Mouse (Mus musculus) midbrain, embryonic 10.5 days (tissue): Measurements from ENCODE around the gene Grm4. TPM values are rescaled to one million over a fixed set of nuclear protein-coding genes. Genes with fewer than 3 reads are reported as not detected.

Experiments
- DNase-seq: peaks from one replicate; pipeline ENCODE4 v3.0.0-alpha.2; 2017; ENCODE audit warnings: low spot score
- H3K27ac ChIP-seq: fragments of 300-500 bp; sonication (generic); replicated peaks from 2 replicates; pipeline ENCODE4 v1.5.1; 2016; ENCODE audit warnings: mild to moderate bottlenecking
- H3K27me3 ChIP-seq: fragments of 300-500 bp; sonication (generic); 2 replicates; pipeline ENCODE4 v1.6.1; 2016; ENCODE audit warnings: low read depth, mild to moderate bottlenecking; ENCODE audit not compliant: poor library complexity, severe bottlenecking
- H3K36me3 ChIP-seq: fragments of 300-500 bp; sonication (generic); 2 replicates; pipeline ENCODE4 v1.6.1; 2016; ENCODE audit warnings: mild to moderate bottlenecking, moderate library complexity
- H3K4me1 ChIP-seq: fragments of 300-500 bp; sonication (generic); 2 replicates; pipeline ENCODE4 v1.6.1; 2016
- H3K4me3 ChIP-seq: fragments of 300-500 bp; sonication (generic); 2 replicates; pipeline ENCODE4 v1.5.1; 2016; ENCODE audit warnings: mild to moderate bottlenecking, moderate library complexity
- H3K9me3 ChIP-seq: fragments of 300-500 bp; sonication (generic); replicated peaks from 2 replicates; pipeline ENCODE4 v1.6.1; 2016; ENCODE audit warnings: mild to moderate bottlenecking
- WGBS: fragments of 180-500 bp; shearing (Covaris S2); methylation state at CpG from one replicate; pipeline ENCODE4 v1.1.7; 2016; 5-methylcytosine and 5-hydroxymethylcytosine counted together
- polyA plus RNA-seq: library from polyadenylated mRNA; unstranded; fragments of >200 nt; fragmentation: Nextera tagmentation; extraction: Ambion mirVana; gene quantifications from 2 replicates; pipeline ENCODE4 v1.2.1, GENCODE M21; 2016

Gene Grm4
- polyA plus RNA-seq, 1 experiment from 2014 or later, result 2.8 TPM

DNA sequence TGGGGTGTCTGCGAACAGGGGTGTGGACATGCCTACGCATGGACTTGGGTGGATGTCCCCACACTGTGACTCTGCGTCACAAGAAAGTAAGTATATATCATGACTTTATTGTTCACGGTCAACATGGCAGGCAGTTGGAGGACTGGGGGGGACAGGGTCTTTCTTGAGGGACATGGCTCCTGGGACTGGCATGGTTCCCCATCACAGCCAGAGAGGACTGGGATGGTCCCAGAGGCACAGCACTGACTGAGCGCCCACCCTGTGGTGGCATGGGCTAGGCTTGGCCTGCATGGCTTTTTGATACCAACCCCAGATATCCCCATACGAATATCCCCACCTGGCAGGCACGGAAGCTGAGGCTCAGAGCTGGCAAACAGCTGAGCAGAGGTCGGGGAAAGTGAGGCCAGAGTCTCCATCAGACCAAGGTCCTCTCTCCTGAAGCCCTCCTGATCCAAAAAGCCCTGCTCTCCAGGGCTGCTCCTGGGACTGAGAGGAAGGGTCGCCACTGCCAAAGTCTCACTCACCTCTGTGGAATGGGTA lies 64.1 kb downstream of the Grm4 start:
- 82% methylated on average over 9 of the region's 9 CpGs for whole genome bisulfite sequencing
- no peaks in the 10 kb centered on the region for H3K9me3 ChIP-seq
- H3K4me1 ChIP-seq, result no peaks in the 10 kb centered on the region
- H3K27ac ChIP-seq, result no peak overlapping the region
- no peak for DNase-seq
- no peaks in the 10 kb centered on the region for H3K27me3 ChIP-seq
- no peaks in the 10 kb centered on the region for H3K36me3 ChIP-seq
- no peak overlapping the region for H3K4me3 ChIP-seq

DNA sequence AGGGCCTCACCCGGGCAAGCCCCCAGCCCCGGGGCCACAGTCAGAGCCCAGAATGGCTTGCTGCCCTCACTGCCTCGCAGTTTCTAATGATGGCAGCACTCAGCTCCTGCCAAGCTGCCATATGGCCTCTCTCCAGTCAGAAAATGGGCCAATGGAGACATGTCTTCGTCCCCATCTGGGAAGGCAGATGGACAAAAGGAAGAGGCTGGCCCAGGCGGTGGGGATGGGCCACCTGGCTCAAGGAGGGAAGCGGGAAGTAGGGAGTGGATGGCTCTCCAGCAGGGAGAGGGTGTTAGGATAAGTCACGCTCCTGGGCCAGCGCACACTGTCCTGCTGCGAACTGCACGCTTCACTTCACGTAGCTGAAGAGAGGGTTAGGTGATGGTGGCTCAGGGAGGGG lies 64.8 kb downstream of the Grm4 start:
- Histone ChIP-seq H3K27ac (no peak overlapping the region), H3K4me1 (no peaks in the 10 kb centered on the region), H3K36me3 (no peaks in the 10 kb centered on the region), H3K9me3 (no peaks in the 10 kb centered on the region), H3K27me3 (no peaks in the 10 kb centered on the region), H3K4me3 (no peak overlapping the region)
- 73% methylated on average over 11 of the region's 11 CpGs for WGBS
- DNase-seq, result no peak

DNA sequence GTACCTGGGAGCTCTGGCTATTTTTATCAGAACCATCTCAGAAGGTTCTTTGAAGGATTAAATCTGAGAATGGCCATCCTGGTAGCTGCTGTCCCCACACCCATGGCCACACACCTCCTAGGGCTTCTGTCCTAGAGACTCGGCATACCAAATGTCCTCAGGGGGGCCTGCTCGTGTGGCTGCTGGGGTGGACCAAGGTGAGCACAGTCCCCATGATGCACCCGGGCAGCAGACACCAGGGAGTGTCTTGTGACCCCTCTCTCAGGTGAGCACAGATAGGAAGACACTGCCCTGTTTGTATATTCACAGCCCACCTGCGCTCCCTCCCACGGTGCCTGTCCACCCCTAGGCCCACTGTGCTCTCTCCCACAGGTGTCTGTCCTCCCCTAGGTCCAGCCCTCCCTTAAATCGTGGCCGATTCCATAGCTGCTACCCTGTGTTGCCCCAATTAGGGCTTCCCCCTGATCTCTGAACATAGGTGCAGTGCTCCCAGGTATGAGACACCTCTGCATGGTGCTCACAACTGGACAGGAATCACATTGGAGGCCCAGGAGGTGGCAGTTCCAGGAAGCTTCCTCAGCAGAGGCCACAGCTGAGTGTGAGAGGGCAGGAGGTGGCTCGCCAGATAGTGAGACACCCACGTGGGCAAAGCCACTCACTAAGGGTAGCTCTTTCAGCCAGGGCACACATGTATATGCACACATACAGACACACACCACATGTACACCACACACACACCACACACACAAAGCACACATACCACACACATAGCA lies 66.0 kb downstream of the Grm4 start:
- Histone ChIP-seq H3K4me1 (no peaks in the 10 kb centered on the region), H3K9me3 (no peaks in the 10 kb centered on the region), H3K27me3 (no peaks in the 10 kb centered on the region), H3K27ac (no peak overlapping the region), H3K36me3 (no peaks in the 10 kb centered on the region), H3K4me3 (no peak overlapping the region)
- 87% methylated on average over 9 of the region's 9 CpGs for WGBS
- no peak for DNase-seq

DNA sequence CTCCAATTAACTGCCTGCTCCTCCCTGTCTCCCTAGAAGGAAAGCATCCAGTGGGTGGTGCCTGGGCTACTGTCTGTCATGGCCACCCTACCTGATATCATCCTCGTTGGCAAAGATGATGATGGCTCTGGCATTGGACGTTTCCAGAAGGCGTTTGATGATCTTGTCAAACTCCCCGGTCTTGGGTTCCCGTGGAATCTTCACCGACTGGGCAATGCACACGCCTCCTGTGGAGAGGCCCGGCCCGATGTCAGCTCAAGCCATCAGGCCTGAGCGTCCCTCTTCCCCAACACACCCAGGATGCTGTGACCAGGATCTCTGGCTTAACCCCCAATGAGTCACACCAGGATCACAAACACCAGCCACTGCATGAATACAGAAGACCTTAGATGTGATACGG lies 66.8 kb downstream of the Grm4 start:
- WGBS, result 91% methylated on average over 11 of the region's 11 CpGs
- H3K4me3 ChIP-seq, result no peak overlapping the region
- no peaks in the 10 kb centered on the region for H3K4me1 ChIP-seq
- H3K36me3 ChIP-seq, result no peaks in the 10 kb centered on the region
- H3K9me3 ChIP-seq, result no peaks in the 10 kb centered on the region
- DNase-seq, result no peak
- H3K27ac ChIP-seq, result no peak overlapping the region
- no peaks in the 10 kb centered on the region for H3K27me3 ChIP-seq

DNA sequence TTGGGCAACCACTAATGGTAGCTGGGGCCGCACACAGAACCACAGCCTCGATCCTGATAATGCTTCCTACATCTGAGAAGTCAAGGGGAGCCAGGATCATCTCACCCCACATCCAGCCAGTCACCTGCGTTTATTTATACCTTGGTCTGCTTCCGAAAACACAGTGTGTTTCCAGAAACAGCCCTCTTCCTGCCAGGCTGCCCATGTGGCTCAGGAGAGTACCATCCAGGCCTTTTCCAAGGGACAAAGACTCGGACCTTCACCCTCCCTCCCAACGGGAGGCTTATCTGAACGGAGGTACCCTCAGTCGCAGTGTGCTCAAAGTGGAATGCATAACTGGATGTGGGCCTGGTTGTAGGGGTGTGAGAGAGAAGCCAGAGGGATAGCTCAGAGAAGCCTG lies 68.2 kb downstream of the Grm4 start:
- Histone ChIP-seq H3K27ac (no peak overlapping the region), H3K27me3 (no peaks in the 10 kb centered on the region), H3K36me3 (no peaks in the 10 kb centered on the region), H3K4me1 (peaks cover under 1% of the 10 kb centered on the region; the same call in 1 of the 2 replicates), H3K4me3 (no peak overlapping the region), H3K9me3 (no peaks in the 10 kb centered on the region)
- WGBS, result 89% methylated on average over 8 of the region's 8 CpGs
- DNase-seq, result no peak

DNA sequence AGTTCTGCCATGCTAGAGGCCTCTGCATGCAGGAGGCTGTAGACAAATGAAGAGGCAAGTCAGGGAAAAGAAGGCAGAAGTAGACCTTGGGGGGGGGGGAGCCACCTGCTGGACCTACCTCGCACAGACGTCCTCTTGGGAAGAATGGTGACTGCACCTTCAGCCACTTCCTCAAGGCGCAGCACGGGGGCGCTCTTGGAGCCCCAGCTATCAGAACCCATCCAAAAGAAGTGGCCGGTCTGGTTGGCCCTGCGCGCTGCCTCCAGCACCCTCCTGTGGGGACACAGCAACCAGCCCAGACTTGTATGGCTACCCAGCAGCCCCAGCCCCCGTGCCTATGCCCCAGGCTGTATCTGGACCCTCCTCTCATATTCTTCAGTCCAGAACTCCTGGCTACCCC lies 69.4 kb downstream of the Grm4 start:
- 23% methylated on average over 9 of the region's 9 CpGs for WGBS
- Histone ChIP-seq H3K4me3 (no peak overlapping the region), H3K36me3 (no peaks in the 10 kb centered on the region), H3K27me3 (no peaks in the 10 kb centered on the region), H3K9me3 (no peaks in the 10 kb centered on the region), H3K4me1 (peaks cover 6% of the 10 kb centered on the region), H3K27ac (no peak overlapping the region)
- peak; percentile 40 for DNase-seq

DNA sequence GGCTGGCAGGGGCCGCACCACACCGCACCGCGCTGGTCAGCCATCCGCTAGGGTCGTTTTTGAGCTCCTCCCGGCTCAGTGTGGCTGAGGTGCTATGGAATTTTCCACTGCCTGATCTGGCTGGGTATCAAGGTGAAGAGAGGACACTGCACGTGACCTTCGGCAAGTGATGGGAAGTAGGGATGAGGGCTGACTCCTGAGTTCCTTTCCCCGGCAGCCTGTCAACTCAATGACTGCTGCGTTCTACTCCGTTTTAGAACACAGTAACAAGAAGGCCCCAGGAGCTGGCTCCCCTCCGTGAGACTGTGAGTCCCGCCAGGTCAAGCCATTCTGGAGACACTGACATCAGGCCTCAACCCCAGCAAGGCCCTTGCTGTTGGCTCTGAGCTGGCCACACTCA lies 70.0 kb downstream of the Grm4 start:
- 88% methylated on average over 14 of the region's 14 CpGs for WGBS
- no peaks in the 10 kb centered on the region for H3K27me3 ChIP-seq

DNA sequence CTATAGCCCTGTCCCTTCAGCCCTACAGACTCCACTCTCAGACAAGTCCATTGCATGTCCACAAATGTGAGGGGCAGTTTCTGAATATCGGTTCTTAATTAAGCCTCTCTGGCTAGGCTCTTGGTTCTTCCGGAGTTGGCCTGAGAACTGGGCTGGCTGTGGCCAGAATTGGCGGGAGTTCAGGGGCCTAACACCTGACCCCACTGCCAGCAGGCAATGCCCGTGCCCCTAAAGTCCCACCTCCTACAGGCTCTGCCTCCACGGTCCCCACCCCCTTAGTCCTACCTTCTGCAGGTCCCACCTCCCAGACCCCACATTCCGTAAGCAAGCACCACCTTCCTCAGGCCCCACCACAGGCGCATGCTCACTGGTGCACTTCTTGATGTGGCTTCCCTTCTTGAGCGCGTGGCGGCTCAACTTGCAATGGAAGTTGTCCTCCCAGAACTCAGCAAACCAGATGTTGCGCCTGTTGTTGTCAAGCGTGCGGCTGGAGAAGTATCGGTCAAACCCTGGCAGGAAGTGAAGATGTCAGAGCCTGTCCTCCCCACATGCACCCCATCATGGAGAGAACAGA lies 71.4 kb downstream of the Grm4 start:
- Histone ChIP-seq H3K9me3 (no peaks in the 10 kb centered on the region), H3K4me3 (no peak overlapping the region), H3K36me3 (no peaks in the 10 kb centered on the region), H3K4me1 (peaks cover 6% of the 10 kb centered on the region), H3K27me3 (no peaks in the 10 kb centered on the region), H3K27ac (no peak overlapping the region)
- DNase-seq, result no peak
- 87% methylated on average over 14 of the region's 14 CpGs for WGBS

More for the DNA sequence above, 70.0 kb downstream of the Grm4 start:
- no peak overlapping the region for H3K27ac ChIP-seq
- peaks cover 6% of the 10 kb centered on the region for H3K4me1 ChIP-seq
- H3K36me3 ChIP-seq, result no peaks in the 10 kb centered on the region
- no peak for DNase-seq
- no peak overlapping the region for H3K4me3 ChIP-seq
- no peaks in the 10 kb centered on the region for H3K9me3 ChIP-seq

DNA sequence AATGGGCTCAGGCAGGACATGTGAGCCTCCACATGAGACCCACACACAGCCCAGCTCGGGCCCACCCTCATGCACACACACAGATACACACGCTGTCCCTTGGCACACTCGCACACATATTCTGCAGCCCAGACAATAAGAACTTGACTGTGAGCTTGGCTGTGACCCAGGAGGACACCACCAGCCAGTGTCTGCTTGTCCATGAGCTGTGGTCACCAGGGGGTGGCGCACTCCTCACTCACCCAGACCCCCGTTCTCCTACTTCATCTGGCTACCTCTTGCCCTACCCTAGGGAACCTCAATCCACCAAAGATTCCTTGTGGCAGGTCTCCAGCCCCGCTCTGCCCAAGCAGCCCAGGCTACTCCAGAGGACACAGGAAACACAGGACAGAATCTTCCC lies 72.5 kb downstream of the Grm4 start:
- Histone ChIP-seq H3K27me3 (no peaks in the 10 kb centered on the region), H3K4me3 (no peak overlapping the region), H3K36me3 (no peaks in the 10 kb centered on the region), H3K9me3 (no peaks in the 10 kb centered on the region), H3K27ac (peak overlapping the region; percentile 23; the same call in 1 of the 2 replicates), H3K4me1 (peaks cover 7% of the 10 kb centered on the region)
- peak; percentile 49 for DNase-seq
- 75% methylated on average over 6 of the region's 6 CpGs for WGBS

DNA sequence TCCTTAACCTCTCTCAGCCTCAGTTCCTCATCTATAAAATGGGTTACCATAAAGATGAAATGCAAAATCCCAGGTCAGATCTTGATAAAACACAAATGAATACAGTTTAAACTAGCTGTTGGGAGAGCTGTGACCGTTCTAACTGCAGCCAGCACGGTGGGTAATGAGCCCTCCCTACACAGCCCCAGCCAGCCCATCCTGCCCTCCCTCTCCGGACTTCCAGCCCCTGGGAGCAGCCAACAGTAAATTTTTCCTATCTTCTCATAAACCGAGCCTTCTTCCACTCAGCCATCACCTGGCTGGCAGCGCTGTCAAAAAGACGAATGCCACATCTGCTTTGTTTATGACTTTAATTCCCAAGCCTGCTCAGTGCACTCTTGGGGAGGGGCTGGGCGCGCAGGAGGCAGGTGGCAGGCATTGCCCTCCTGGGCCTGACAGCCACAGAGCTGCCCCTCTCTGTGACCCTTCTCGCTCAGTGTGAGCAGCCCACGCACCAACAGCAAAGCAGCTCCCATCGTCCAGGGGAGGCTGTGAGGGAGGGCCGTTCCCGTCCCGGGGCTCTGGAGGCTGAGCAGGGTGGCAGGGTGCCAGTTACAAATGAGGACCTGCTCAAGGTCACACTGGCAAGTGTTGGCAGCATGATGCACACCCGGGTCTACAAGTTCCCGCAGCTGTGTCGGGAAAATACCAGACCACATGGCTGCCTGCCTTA lies 75.7 kb downstream of the Grm4 start:
- Histone ChIP-seq H3K9me3 (no peaks in the 10 kb centered on the region), H3K36me3 (no peaks in the 10 kb centered on the region), H3K27ac (no peak overlapping the region), H3K4me1 (peaks cover 27% of the 10 kb centered on the region), H3K4me3 (no peak overlapping the region), H3K27me3 (no peaks in the 10 kb centered on the region)
- WGBS, result 82% methylated on average over 17 of the region's 17 CpGs
- DNase-seq, result no peak

DNA sequence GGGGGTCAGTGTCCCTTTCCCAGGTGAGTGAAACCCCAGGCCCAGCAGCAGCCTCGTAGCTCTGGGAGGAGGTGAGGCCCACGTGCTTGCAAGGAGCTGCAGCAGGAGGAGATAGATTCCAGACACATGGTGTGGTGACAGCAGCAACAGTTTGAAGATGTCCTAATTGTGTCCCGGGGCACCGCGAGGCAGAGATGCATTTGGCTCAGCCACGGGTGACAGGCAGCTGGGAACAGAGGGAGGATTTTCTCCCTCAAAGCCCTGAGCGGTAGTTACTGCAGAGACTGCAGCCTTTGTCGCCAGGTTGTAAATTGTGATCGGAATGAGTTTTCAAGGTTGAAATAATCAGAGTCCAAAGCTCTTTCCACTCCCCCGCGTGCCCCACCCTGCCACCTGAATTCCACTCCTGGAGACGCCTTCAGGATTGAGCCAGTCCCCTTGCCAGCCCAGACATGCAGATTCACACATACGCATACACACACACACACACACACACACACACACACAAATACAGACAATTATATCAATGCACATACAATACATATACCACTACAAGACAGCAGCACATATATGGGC lies 78.6 kb downstream of the Grm4 start:
- no peak for DNase-seq
- Histone ChIP-seq H3K36me3 (no peaks in the 10 kb centered on the region), H3K27ac (no peak overlapping the region), H3K4me3 (no peak overlapping the region), H3K4me1 (peaks cover 22% of the 10 kb centered on the region), H3K27me3 (no peaks in the 10 kb centered on the region), H3K9me3 (no peaks in the 10 kb centered on the region)
- 65% methylated on average over 13 of the region's 13 CpGs for WGBS

DNA sequence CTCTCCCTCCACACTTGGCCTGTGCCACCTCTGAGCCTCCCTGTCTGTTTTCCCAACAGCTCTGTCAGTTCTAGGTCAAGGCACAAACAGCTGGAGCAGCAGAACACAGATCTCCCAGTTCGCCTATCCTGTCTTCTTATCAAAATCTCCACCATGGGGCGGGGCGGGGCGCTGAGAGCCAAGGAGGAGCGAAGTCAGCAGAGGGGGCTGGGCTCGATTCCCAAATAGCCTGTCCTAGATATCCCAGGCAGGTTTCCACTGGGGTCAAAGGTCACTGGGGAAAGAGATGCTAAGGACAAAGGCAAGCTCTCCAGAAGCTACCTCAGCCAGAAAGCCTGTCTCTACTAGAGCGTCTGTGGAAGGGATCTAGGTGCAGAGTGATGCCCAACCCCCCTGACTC lies 79.4 kb downstream of the Grm4 start:
- Histone ChIP-seq H3K36me3 (no peaks in the 10 kb centered on the region), H3K9me3 (no peaks in the 10 kb centered on the region), H3K4me3 (no peak overlapping the region), H3K27ac (0 out of 2 replicates have a peak overlapping the region, but pooled peaks have one; percentile 14), H3K27me3 (no peaks in the 10 kb centered on the region), H3K4me1 (peaks cover 25% of the 10 kb centered on the region)
- no peak for DNase-seq
- WGBS, result 58% methylated on average over 7 of the region's 7 CpGs
